Mouse (Mus musculus) layer of hippocampus, adult 11-12 months (tissue): ENCODE data around the gene Dpf2.
A peak's percentile ranks its signal among the peaks of the same experiment; 100 is the strongest.

Experiments
- DNase-seq: peaks from one replicate; pipeline ENCODE4 v3.0.0; 2022; ENCODE audit warnings: low spot score

Gene Dpf2

GRCm38 (mm10) chr19:5935691-5936090 lies 22.9 kb upstream of the Dpf2 start:
- no peak for DNase-seq

- DNase-seq = no peak
Measured at GRCm38 (mm10) chr19:5935266-5935665, 22.5 kb upstream of the Dpf2 start.

- DNase-seq = no peak
Measured at GRCm38 (mm10) chr19:5929634-5930596, 17.1 kb upstream of the Dpf2 start.

- no peak for DNase-seq
Measured at GRCm38 (mm10) chr19:5928546-5928945, 15.7 kb upstream of the Dpf2 start.

- no peak for DNase-seq
Measured at GRCm38 (mm10) chr19:5928104-5928503, 15.3 kb upstream of the Dpf2 start.

- no peak for DNase-seq
Measured at GRCm38 (mm10) chr19:5927532-5927931, 14.7 kb upstream of the Dpf2 start.

GRCm38 (mm10) chr19:5927026-5927425 lies 14.2 kb upstream of the Dpf2 start:
- DNase-seq = no peak

- DNase-seq = no peak
Measured at GRCm38 (mm10) chr19:5925311-5925855, 12.6 kb upstream of the Dpf2 start.

GRCm38 (mm10) chr19:5924713-5925093 lies 11.9 kb upstream of the Dpf2 start, which contains the start of gene Cdc42ep2:
Gene Cdc42ep2 (minus strand): TSS chr19:5924816.
- DNase-seq = peak; percentile 92

GRCm38 (mm10) chr19:5923990-5924712 lies 11.3 kb upstream of the Dpf2 start:
- peak; percentile 90 for DNase-seq

- DNase-seq = no peak
Measured at GRCm38 (mm10) chr19:5922963-5923362, 10.2 kb upstream of the Dpf2 start.

GRCm38 (mm10) chr19:5922119-5922942 lies 9.5 kb upstream of the Dpf2 start:
- DNase-seq = no peak

GRCm38 (mm10) chr19:5921715-5922114 lies 8.9 kb upstream of the Dpf2 start:
- no peak for DNase-seq

GRCm38 (mm10) chr19:5912103-5913006 lies 455 bp downstream of the Dpf2 start:
- DNase-seq = peak; percentile 99

- no peak for DNase-seq
Measured at GRCm38 (mm10) chr19:5911430-5912102, 1.2 kb downstream of the Dpf2 start.

GRCm38 (mm10) chr19:5910221-5910620 lies 2.6 kb downstream of the Dpf2 start:
- DNase-seq = no peak

- DNase-seq = no peak
Measured at GRCm38 (mm10) chr19:5907275-5907674, 5.5 kb downstream of the Dpf2 start.

- peak; percentile 94 for DNase-seq
Measured at GRCm38 (mm10) chr19:5894002-5894678, 18.7 kb downstream of the Dpf2 start, which contains the start of gene Tigd3. Gene Tigd3 (minus strand): TSS chr19:5894149.

GRCm38 (mm10) chr19:5893282-5894001 lies 19.4 kb downstream of the Dpf2 start:
- no peak for DNase-seq
